Mouse (Mus musculus): ENCODE measurements at regions not wholly inside any gene's neighbourhood (a gene's known extent, or its start where the extent isn't known, plus 50 kb on each side); places are given as distances from the start of the nearest gene placed in this dataset.

DNA sequence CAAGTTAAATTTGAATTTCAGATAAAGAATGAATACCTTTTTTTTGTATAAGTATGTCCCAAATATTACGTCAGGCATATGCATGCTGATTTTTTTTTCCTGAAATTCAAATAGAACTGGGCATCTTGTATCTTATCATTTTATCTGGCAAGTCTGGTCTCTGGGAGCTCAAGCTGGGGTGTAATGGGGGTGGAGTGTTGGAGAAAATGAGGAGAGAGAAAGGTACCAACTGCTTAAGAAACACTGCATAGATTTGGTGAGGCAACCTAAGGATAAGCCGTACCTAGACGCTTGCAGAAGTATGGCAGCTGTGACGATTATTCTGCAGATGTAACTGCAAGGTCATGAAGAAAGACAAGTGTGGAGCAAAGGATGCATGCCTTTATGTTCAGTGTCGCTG lies 601.7 kb downstream of the Bcl11a start:
- in situ Hi-C loops (cut with MboI, MseI): no loop called here

DNA sequence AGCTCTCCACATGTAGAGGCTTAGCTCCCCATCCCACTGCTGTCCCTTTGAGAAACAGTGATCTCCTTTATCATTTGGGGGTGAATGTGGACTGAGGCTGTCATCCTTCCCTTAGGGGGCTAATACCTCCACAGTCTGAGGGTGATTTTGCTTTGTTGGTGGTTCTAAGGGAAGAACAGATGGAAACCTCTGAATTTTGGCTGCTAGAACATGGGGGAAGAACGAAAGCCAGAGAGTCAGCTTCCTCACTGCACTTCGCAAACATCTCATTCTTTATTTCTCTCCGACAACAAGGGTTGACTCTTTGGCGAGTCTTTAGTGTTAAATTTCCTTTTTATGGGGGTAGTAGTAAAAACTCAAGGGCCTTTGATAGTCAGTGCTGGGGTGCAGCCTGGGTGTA lies 604.6 kb downstream of the Bcl11a start:
- in situ Hi-C loops (cut with MboI, MseI): no loop called here

DNA sequence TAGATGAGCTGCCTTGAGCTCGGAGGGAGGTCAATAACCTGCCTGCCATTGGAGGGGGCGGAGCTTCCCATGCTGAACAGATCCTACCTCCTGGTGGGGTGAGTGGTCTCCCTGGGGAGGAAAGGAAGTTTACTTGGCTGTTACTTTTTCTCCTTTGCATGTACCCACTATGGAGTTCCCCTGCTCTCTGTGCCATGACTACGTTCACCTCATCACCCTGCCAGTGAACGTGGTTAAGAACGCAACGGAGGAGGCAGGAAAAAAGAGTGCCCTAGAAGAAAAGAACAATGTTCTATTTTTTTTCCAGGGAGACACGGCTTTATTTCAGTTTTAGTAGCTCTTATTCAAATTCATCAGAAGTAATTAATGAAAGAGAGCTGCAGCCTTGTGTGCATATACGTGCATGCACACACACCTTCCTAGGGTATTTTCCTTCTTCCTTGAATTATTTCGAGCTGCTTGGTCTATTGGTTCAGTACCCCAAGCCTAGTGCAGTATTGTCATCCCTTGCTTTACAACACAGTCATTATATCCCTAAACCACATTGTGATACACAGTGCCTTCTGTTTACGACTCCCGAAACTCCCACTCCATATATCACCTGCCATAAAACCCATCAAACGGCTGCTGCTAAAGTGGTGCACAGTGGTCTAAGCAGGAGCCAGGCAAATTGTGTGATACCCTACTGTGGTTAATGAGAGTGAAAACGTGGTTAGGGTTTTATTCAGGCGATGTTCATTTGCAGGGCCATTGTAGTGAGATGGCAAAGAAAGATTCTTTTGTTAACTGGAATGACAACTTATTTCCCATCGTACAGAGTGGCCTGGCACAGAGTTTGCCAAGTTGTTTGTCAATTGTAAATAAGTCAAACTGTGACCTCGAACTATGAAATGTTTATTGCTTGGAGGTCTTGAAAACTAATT lies 608.0 kb downstream of the Bcl11a start:
- in situ Hi-C loops (cut with MboI, MseI): no loop called here

DNA sequence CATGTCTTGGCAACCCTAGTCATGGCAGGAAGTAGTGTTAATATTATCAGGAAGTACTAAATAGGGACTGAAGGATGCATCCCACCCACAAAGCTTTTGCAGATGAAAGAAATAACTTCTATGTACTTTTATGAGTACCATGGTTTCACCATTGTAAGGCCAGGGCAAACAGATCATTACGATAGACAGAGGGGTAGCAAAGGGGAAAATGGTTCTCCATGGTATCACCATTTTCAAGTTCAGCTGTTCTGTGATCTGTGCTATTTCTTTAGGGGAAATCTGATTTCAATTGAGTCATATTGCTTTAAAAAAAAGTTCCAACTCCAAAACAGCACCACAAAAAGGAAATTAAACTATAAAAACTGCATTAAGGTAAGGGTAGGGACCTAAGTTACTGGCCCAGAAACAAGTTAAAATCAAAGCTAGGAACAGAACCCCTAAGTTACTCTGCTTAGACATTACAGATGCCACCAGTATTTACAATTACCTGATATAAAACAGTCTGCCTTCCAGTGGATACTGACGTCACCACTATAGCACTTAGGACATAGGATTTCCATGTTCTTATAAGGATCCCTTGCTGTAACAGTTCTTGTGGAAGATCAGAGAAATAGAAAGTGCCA lies 610.4 kb downstream of the Bcl11a start:
- in situ Hi-C loops (cut with MboI, MseI): no loop called here

DNA sequence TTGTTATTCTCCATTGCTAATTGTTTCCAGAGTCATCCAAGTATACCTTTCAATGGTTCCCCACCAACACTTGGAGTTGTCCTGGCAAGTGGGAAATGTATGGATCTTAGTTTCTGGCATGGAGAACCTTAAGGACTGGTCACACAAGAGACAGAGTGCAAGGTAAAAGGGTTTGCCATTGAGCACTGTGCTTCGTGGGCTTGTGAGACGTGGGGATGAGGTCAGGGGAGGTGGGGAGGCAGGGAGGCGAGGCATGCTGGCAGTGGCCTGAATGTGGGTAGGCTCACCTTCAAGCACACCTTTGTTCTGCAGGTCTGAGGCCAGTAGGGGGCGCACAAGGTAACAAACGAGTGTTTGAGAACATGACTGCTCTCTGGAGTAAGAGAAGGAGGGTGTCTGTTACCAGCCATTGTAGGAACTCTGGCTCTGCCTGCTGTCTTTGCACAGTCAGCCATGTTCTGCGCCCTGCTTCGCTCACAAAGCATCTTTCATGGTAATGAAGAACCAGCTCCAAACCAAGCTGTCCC lies 612.0 kb downstream of the Bcl11a start:
- in situ Hi-C loops (cut with MboI, MseI): no loop called here

DNA sequence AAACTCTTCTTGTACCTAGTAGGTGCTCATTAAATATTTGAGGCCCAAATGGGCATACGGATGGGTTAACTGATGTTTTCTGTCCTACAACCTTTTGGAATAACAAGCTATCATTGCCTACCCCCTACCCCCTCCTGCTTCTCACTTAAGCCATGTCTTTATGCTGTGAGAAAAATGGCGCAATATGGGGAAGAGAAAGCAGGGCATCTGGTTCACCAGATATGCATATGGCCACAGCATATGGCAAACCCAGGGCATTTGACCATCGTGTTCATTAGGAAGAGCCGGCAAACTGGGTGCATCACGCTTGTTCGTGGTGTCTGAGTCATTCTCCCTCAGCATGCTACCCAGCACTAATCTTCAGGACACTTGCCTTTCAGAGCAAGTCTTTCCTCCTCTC lies 616.1 kb downstream of the Bcl11a start:
- in situ Hi-C loops (cut with MboI, MseI): no loop called here

DNA sequence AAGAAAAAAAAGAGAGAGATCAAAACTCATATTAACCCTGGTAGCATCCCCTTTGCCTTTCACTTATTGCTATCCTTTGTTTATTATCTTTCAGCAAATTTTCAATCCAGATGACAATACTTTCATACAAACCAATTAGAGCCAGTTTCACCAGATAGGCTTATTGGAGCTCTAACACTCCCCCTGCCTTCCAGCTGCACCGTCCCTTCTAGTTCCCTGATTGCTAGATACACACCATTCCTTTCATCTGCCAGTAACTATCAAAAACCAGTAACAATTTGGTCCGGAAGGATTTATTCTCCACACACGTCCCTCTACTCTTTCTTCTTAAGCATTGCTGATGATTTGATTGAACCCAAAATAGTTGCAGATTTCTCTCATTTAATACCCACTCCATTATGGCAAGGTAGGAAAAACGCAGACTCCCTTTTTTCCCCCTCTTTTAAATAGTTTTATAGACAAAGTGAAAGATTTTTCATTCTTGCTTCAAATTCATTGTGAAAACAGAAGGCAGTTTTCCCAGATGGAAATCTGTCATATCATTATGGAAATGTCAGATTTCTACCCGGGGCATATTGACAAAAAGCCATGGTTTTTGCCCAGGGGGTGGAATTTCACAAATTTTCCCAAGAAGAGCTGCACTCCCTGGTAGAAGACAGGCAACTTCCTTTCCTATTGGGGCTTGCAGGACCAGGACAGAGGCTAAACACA lies 617.3 kb downstream of the Bcl11a start:
- in situ Hi-C loops (cut with MboI, MseI): no loop called here

DNA sequence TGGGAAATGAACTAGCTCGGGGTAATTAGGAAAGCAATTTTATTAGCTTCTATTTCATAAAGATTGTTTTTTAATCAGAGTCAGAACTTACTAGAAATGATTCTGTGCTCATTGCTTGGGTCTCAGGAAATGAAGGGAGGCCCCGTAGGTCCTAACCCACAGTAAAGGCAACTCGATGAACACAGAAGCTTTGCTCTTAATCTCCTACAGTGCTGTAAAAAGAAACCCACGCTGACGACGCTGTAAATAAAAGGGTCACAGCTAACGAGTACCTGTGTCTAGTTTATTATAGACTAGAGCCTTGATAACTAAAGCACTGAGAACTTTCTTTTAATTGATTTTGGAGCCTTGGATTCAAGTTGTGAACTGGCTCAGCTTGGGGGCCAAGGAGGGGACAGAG lies 618.7 kb downstream of the Bcl11a start:
- in situ Hi-C loops (cut with MboI, MseI): no loop called here

DNA sequence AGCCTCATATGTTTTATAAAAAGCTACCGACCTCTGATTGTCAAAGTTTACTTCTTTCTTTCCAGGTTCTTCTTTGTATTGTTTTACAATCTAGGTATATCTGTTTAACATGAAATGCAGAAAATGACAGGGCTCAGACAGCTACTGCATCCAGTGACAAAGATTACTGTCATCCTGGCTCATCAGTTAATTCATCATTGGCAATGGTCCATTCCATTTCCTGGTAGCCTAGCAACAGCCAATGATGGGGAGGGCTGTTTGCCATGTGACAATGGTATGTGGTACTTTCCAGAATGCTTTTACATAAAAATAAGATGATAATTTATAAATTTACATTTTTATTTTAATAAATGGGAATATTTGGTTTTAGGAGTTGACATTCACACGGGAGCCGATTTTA lies 630.9 kb downstream of the Bcl11a start:
- in situ Hi-C loops (cut with MboI, MseI): no loop called here

DNA sequence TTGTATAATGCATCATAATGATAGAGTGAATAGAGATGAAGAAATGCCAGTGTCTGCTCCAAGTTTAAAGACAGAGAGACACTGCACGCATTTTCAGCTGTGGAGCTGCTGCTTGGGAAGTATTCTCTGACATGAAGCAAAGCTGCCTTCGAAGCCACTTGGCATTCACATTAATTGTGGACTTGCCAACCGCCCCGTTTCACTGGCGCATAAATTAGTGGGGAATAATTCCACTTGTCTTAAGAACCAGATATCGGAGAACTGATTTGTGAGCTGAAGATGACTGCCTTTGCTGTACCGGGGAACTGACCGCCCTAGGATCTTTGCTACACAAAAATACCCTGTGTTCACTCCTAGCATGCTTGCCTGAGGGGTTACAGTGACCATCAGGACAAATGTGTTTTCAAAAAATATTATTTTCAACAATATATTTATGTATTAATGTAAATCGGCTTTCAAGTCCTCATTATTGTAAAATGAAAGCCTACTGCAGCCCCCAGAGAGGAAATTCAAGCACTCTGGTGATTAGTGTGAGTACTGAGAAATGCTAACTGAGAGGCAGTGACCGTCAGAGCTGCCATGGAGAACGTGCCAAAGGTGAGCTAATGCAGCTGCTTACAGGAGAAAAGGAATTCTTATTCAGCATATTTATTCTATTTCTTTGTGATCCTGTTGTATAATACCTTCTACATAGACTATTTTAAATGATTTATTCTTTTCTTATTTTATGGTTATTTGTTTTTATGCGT lies 638.9 kb downstream of the Bcl11a start:
- in situ Hi-C loops (cut with MboI, MseI): no loop called here

DNA sequence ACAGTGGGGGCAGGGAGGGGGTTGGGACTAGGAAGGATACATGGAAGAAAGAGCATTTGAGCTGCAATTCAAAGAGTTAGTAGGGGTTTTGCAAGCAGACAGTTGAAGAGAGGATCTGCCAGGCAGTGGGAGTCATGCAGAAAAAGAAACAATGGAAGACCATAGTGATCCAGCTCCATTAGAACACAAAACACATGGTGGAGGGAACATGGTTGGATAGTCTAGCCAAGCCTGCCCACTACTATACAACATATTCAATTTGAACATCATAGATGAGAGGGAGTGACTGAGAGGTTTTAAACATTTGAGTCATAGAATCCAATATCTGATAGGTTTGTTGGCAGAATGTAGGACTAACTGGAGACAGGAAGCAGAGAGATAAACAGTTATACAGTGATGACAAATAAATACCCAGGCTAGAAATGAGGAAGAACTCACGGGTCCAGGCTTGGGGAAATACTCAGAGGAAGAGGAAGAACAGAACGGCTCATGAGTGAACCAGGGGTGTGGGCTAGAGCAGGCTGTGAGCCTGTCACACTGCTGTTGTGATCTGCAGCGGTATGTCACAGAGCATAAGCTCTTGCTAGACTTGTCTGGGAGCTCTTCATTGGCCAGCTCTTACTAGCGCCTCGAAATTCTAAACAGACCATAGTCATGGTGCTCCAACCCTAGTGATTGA lies 646.5 kb downstream of the Bcl11a start:
- in situ Hi-C loops (cut with MboI, MseI): no loop called here

DNA sequence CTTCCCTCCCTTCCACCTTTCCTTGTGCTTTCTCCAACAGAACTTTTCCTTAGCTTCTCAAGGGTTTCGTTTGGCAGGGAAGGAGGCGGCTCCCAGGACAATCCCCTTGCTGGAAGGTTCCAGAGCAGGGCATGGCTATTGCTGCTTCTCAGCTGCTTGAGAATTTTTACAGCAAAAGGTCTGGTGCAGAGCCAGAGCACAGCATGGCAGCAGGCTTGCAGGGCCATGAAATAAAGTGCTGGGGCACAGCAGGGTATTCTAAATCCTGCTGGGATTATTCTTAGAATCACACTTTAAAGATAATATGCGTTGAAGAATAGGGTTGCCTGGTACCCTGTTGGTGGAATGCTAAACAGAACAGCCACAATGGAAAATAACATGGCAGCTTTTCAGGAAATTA lies 648.5 kb downstream of the Bcl11a start:
- in situ Hi-C loops (cut with MboI, MseI): no loop called here

DNA sequence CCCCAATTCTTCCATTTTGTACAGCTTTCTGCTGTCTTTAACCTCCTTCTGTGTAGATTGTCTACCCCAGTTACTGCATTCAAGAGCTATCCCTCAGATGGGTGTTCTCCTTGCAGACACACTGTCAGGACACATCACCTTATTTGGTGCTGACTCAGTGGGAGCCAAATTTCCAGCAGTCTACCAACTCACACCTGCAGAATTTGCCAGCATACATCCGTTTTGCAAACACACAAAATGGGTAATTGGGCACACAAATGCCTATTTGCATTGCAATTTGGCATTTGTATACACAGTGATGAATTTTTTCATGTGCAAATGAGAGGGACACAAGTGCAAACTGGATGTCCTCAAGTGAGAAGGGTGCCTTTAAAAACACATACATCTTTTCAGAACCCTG lies 649.5 kb downstream of the Bcl11a start:
- in situ Hi-C loops (cut with MboI, MseI): no loop called here

DNA sequence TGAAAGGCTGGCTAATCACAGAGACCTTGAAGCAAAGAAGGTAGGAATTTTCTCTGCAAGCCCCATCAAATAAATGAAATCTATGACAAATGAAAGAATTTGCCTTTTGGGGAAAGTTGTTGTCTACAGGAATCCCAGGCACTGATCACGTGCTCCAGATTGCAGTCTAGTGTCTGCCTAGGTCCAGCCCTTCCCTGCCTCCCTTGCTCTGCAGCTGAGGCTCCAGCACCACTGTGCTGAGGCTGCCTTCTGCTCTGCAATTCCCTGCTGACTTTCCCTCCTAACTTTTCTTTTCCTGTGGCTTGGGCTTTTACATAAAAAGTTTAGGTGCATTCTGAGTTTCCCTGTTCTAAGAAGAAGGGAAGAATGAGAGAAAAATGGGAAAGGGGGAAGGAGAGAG lies 653.6 kb downstream of the Bcl11a start:
- in situ Hi-C loops (cut with MboI, MseI): no loop called here

DNA sequence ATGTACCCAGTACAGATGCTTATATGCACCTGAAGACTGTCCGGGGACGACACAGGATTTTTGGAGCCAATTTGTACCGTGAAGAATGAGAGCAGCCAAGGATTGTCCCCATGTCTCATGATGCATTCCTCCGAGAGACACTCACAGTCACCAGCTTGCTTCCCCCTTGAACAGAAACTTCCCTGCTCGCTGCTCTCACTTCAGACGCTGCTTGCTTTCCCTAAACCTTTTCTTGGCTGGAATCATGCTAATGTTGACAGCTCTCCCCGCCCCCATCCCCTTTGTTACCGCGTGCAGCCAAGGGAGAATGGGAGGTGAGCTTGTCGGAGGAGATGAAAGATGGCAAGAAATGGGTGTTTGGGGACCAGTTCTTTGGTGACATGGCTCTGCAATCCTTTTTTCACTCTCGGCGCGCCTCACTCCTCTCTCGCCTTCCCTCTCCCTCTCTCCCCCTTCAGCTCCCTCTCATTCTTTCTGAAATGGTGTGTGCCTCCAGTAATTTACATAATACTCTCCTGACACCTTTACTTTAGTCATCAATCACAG lies 661.9 kb downstream of the Bcl11a start:
- in situ Hi-C loops (cut with MboI, MseI): no loop called here

DNA sequence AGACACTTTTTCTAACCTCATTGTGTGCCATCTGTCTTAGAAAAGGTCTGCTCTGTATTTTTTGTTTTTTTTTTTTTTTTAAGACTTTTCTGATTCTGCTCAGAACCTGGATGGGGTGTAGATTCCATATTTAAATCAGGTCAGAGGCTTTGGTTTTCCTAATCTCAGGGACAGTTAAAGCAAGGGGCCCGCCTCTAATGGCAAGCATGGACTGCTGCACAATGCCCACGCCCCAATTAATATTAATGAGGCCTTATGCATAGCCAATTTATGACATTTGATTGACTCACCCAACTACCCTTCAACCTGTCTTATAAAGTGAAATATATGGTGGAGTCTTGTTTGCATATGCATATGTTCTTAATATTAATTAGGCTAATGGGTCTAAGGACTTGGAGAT lies 662.6 kb downstream of the Bcl11a start:
- in situ Hi-C loops (cut with MboI, MseI): no loop called here

DNA sequence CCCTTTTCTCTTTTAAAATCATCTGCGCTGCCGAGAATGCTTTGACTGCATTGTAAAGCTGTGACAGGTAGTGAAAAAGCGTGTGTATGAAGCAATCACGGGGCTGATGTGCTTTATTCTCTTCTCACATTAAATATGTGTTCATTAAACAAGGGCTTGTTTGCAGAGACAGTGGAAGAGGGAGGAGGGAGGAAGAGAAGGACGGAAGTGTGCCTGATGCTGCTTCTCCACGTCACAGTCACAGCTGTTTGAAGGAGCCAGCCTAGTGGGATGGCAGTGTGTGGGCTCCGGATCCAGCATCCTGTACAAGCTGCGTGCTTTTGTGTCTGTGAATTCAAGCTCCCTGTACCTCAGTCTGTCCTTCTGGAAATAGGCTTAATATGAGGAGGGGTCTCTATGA lies 664.7 kb downstream of the Bcl11a start:
- in situ Hi-C loops (cut with MboI, MseI): no loop called here

DNA sequence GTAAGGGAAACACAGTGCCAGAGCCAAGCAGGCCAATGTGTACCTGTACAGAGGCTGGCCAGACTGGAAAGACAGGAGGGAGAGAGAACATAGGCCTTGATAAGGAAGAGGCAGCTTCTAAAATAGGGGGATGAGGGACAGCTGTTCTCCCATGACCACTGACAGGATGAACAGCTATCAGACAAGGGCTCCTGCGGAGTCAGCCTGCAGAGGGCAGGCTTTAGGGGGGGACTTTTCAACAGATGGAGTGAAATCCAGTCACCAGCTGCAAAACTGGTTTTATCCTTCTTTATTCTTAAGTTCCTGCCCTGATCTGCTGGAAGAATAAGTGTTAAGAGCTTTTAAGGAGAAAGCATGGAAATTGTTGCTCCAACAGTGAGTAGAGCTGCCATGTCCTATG lies 665.6 kb downstream of the Bcl11a start:
- in situ Hi-C loops (cut with MboI, MseI): no loop called here

DNA sequence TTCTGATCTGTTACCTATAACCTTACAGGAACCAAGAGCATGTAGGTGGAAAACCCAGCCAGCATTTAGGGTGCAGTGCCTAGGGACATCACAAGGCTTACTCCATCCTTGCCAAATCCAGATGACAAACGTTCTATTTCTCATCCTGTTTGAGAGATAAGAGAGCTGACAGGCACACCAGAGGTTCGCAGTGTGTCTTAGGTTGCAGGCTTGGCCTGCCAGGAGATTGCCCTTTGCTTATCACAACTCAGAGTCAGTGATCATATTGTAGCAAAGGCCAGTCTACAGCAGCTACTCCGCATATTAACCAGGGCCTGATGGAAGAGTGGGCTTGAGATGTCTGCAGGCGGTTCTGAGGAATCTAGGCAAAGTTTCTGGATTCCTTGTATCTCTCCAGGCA lies 668.0 kb downstream of the Bcl11a start:
- in situ Hi-C loops (cut with MboI, MseI): no loop called here

DNA sequence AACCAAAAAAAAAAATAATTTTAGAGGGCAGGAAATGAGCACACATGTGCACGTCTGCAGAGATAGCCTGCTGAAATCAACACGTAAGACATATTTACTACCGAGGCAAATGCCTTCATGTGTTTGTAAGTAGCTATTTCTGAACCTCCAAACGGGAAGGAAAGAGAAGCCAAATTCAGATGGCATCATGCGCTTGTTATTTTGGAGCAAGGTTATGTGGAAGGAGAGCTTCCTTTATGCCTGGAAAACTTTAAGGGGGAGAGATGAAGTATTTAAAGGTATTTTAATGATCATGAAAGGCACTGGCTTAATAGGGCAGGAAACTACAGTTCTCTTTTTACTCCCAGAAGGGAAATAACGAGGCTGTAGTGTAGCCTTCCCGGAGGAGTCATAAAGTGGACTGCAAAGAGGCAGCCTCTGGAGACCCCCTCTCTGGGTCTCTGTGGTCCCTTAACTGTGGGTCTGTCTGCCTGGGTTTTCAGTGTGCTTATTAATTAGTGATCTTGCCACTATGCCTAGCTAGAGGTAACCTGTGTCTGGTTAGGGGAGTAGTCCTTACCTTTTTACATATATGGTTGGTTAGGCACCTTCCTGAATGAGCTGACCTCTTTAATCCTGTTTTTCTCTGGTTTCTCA lies 672.4 kb downstream of the Bcl11a start:
- in situ Hi-C loops (cut with MboI, MseI): no loop called here

All from T-helper 1 cell (primary cell).